Mouse (Mus musculus): ENCODE measurements around the gene Cuedc2.

DNA sequence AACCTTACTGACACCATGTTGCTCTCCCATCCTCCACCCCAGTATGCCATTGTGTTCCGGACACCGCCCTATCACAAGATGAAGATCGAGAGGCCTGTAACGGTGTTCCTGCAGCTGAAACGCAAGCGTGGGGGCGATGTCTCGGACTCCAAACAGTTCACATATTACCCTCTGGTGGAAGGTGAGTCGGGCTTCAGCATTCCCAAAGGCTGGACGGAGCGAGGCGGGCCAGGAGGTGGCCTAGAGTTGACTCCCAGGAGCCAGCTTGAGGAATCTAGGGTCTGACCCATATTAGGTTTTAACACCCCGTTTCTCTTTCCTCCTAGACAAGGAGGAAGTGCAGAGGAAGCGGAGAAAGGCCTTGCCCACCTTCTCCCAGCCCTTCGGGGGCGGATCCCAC is 30.2 kb downstream of the Cuedc2 start:
- TF ChIP-seq CTCF (IDR thresholded peaks at IDR 0.05; ENCODE audit: extremely low read depth, insufficient read depth, low read length) (no peak), POLR2A (IDR thresholded peaks at IDR 0.05; ENCODE audit: extremely low read depth, insufficient read depth, low read length) (no peak)
